Mouse (Mus musculus) ES-E14 (cell line): ENCODE results near the gene Slc25a23.

ENCODE experiments used
- CHD2 ChIP-seq: IDR thresholded peaks from 2 replicates; pipeline ENCODE4 v1.6.1; 2014; ENCODE audit warnings: mild to moderate bottlenecking, low read depth, low read length, inconsistent platforms
- HCFC1 ChIP-seq: IDR thresholded peaks from 2 replicates; pipeline ENCODE4 v1.6.1; 2012; ENCODE audit warnings: low read length, inconsistent platforms, borderline replicate concordance; ENCODE audit not compliant: insufficient read depth
- MAFK ChIP-seq: IDR thresholded peaks from 2 replicates; pipeline ENCODE4 v1.6.1; 2014; ENCODE audit warnings: mild to moderate bottlenecking, low read depth, low read length, inconsistent platforms; ENCODE audit not compliant: insufficient read depth
- ZC3H11A ChIP-seq: IDR thresholded peaks from 2 replicates; pipeline ENCODE4 v1.6.1; 2012; ENCODE audit warnings: low read depth, mild to moderate bottlenecking, inconsistent platforms, low read length, borderline replicate concordance

DNA sequence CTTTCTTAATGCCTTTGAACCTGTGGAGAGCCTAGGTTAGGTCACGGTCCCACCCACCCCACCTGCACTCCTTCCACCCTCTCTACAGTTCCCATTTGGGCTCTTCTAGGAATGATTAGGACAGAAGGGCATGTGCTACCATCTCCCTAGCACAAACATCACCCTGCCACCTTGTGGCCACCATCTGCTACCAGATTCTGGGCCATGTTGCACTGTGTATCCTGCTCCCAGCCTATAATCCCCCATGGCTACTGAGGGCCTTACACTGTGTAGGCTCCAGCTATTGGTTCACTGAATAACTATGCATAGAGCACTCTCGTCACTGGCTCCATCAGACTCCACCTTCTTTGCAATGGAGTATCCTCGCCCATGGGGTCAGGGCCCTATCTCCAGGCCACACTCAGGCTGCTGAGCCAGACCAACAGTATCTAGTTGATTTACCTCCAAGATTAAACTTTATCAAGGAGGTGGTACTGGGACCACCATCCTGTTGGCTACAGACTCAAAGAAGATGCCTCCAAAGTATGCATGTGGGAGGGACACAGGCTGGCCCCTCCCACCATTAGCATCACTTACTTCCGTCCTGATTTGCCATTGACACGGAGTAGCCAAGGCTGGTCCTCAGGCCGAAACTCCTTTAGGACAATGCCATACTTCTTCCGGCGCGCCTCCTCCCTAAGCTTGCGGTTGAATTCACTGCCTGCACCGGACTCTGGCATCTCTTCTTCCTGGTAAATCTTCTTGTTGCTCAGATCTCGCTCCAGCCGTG is 52.3 kb downstream of the Slc25a23 start:
- TF ChIP-seq HCFC1: no peak
- no peak for TF ChIP-seq ZC3H11A
- no peak for TF ChIP-seq CHD2
- no peak for TF ChIP-seq MAFK
